Mouse (Mus musculus) spleen, adult 12 weeks (tissue): ENCODE data around the gene Plcg1.

Experiments used
- DNase-seq: peaks from one replicate; pipeline ENCODE4 v3.0.0; 2022; ENCODE audit warnings: low spot score

Gene Plcg1

DNA sequence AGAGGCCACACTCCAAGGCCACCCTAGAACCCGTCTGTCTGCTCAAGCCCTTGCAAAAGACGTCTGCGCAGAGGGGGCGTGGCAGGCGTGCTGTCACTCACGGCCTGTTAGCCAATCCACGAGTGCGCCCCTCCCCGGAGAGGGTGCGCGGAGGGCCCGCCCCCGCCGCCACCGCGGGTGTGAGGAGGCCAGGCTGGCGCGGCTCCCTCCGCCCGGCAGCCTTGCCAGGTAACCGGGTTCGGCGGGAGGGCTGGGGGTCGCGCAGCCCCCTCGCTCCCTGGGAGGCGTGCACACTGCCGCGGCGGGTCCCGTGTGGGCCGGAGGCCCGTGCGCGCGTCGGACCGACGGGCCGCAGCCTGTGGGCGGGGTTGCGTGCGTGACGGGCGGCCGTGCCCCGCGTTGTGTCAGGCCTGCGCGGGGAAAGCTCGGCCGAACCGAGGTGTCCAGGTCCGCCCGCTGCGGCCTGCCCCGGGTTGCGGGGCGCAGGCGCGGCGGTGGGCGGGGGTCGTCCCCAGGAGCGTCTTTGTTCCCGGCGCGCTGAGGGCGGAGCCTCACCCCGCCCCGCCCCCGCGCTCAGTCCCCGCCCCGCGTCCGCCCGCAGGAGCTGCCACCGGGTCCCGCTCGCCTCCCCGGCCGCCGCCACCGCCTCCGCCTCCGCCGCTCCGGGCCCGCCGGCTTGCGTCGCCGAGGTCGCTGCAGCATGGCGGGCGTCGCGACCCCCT is at the start of gene Plcg1:
Plcg1 (plus strand) TSS at position 184 of the 722 bp plus-strand sequence.
- DNase-seq = peak; percentile 87

- no peak for DNase-seq
Measured at GRCm38 (mm10) chr2:160700271-160700670, 30.8 kb upstream of the Plcg1 start.

- DNase-seq = no peak
Measured at GRCm38 (mm10) chr2:160701603-160702002, 29.5 kb upstream of the Plcg1 start.

- DNase-seq = no peak
Measured at GRCm38 (mm10) chr2:160702824-160703223, 28.3 kb upstream of the Plcg1 start.

GRCm38 (mm10) chr2:160707673-160708072 is 23.4 kb upstream of the Plcg1 start:
- DNase-seq = no peak

- DNase-seq = no peak
Measured at GRCm38 (mm10) chr2:160715463-160716030, 15.6 kb upstream of the Plcg1 start.

DNA sequence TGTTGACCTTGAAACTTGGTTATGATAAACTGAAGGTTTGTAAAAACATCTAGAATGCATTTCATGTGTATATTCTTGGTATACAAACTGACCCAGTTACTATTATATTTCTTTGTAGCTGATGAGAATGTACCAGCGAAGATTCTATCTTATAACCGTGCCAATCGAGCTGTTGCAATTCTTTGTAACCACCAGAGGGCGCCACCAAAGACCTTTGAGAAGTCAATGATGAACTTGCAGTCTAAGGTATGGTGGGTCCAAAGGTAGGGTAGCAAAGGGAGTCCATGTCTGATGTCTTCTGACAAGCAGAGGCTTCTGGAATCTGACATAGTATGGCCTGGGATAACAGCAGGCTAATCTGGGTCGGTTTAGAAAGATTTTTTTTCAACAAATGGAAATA is 13.8 kb upstream of the Plcg1 start:
- DNase-seq = no peak

DNA sequence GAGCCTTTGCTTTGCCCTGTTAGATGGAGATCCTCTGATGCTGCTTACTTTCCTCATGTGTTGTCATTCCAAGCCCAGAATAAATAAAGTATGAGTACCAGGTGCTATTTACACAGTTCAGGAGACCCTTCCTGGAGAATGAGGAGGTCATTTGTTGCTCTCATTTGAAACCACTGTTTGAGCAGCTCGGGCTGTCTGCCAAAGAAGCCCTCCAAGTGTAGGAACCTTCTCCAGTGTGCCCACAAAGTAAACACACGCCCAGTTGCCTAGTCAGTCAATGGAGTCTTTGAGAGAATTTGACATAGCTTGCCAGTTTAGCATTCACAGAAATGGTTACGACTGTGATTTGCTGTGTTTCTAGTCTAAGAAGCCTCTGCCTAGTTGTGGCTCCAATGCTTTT is 12.3 kb upstream of the Plcg1 start:
- no peak for DNase-seq

DNA sequence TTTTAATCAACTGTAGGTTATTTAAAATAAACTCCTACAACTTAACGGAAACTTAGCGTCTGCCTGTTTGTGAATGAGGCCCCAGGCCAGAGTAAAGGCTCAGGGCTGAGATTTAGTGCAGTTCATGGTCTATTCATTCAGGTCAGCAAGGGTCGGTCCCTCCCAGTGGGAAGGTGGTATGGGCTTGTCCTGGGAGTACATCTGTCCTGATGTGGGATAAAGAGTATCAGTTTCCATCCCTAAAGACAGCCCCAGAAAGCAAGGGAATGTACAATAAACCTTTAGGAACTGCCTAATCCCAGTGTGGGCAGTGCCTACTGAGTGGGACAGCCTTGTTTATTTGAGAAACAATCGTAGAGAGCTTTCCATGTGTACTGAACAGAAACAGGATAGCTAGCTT is 8.4 kb upstream of the Plcg1 start:
- no peak for DNase-seq

GRCm38 (mm10) chr2:160723613-160724375 is 7.3 kb upstream of the Plcg1 start:
- DNase-seq = no peak

- DNase-seq = no peak
Measured at GRCm38 (mm10) chr2:160724536-160724935, 6.6 kb upstream of the Plcg1 start.

GRCm38 (mm10) chr2:160725877-160726864 is 4.9 kb upstream of the Plcg1 start:
- DNase-seq = no peak

GRCm38 (mm10) chr2:160728972-160729371 is 2.1 kb upstream of the Plcg1 start:
- no peak for DNase-seq

- DNase-seq = no peak
Measured at GRCm38 (mm10) chr2:160729436-160729835, 1.7 kb upstream of the Plcg1 start.

GRCm38 (mm10) chr2:160729851-160730796 is 976 bp upstream of the Plcg1 start:
- no peak for DNase-seq

DNA sequence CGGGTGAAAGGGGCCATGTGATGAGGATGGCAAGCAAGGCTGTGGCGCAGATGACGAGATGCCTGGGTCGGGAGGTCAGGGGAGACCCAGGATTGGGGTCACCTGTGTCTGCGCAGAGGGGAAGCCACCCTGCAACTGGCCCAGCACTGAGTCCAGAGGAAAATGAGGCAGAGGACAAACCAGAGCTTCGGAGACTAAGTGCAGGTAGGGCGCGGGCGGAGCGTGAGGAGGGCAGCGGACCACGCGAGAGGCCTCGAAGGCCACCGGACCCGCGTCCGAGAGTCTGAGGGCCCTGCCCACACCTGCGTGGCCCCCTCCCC is 343 bp upstream of the Plcg1 start:
- DNase-seq = no peak

DNA sequence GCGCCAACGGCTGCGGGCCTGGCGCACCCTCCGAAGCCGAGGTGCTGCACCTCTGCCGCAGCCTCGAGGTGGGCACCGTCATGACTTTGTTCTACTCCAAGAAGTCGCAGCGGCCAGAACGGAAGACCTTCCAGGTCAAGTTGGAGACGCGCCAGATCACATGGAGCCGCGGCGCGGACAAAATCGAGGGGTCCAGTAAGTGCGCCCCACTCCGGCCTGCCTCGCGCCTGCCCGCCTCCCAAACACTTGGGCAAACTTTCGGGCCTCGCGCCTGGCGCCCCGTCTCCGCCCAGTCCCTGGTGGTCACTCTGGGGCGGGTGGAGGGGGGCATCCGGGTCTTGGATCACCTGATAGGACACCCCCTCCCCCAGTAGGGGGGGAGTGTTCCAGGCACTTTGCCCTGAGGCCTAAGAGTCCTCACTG is 750 bp downstream of the Plcg1 start:
- no peak for DNase-seq

- no peak for DNase-seq
Measured at GRCm38 (mm10) chr2:160732420-160732995, 1.4 kb downstream of the Plcg1 start.

GRCm38 (mm10) chr2:160733131-160733531 is 2.0 kb downstream of the Plcg1 start:
- DNase-seq = no peak

DNA sequence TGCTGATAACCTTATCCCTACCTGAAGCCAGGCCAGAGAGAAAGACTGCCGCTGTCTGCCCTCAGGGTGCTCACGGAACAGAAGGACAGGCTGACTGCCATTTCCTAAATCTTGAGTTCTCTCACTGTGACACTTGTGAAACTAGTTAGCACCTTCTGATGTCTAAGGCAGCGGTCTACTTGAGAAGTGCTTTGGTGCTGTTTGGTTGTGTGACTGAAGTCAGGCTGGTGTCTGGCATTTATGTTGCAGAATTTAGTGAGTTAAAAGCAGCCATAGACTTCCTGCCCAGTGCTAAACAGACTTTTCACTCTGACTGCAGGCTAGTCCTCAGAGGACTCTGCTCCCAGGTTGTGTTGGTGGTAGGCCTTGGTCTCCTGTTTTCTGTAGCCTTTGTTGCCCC is 3.2 kb downstream of the Plcg1 start:
- no peak for DNase-seq
